In genomic region chr5:139077311-139078155, GRCm38 (mm10) we compare ENCODE assay signal across 11 mouse cellular contexts.
A peak's percentile ranks its signal among the peaks of the same experiment; 100 is the strongest.
DNase-seq lines count a peak whose midpoint lies in the region; ATAC-seq and TF ChIP-seq lines count a peak whose summit lies in the region.
"Had no signal": no experiment of that assay in that cellular context is flagged by ENCODE, and none has a peak within 500 bp of the region (broad histone marks: within the 10 kb centered on the region; RNA-seq: fewer than 3 reads in every experiment).

No protein-coding gene starts in this region.

- no peak overlapping the region for H3K4me2 ChIP-seq in forebrain, embryonic 15.5 days (replicated peaks)
- no peak overlapping the region for H3K4me2 ChIP-seq in forebrain, embryonic 16.5 days (ENCODE audit: low read length)
- H3K4me2 ChIP-seq: heart, embryonic 15.5 days; liver, embryonic 15.5 days had no signal

- TF ChIP-seq POLR2A in brain, embryonic 14.5 days (IDR thresholded peaks at IDR 0.05; ENCODE audit: borderline replicate concordance, extremely low read depth, insufficient read depth, insufficient read length, poor library complexity, severe bottlenecking): no peak

- intact Hi-C loops in left cerebral cortex, postnatal 4 days (cut with DNase I): no loop called here
- intact Hi-C loops in left cerebral cortex, postnatal 14 days (cut with DNase I): loop anchor here (5.0 kb wide), 1 partner anchor 100 kb away; no protein-coding TSS in a partner anchor

- peak; percentile 72 for DNase-seq in left cerebral cortex, postnatal 4 days
- DNase-seq in left cerebral cortex, postnatal 14 days (ENCODE audit: low spot score in 2 of 2): no peak
- peak; percentile 33 for DNase-seq in brain, embryonic 14.5 days (ENCODE audit: low read depth)
- DNase-seq in cerebellum, postnatal 36 days: peak; percentile 45 to 47
- no peak for DNase-seq in thymus, postnatal 25 days
- DNase-seq in ovary, adult 18-20 months (ENCODE audit: low spot score): no peak
- DNase-seq: thymus, adult 2 months had no signal

- no peak for TF ChIP-seq CTCF in brain, embryonic 14.5 days (IDR thresholded peaks at IDR 0.05; ENCODE audit: borderline replicate concordance, extremely low read depth, insufficient read depth, insufficient read length)

- no peak overlapping the region for H3K9ac ChIP-seq in forebrain, embryonic 15.5 days (replicated peaks)
- H3K9ac ChIP-seq in forebrain, embryonic 16.5 days (replicated peaks; ENCODE audit: low read depth, low read length): no peak overlapping the region
- H3K9ac ChIP-seq: heart, embryonic 15.5 days; liver, embryonic 15.5 days had no signal

- H3K9me3 ChIP-seq in forebrain, embryonic 15.5 days: no peaks in the 10 kb centered on the region
- H3K9me3 ChIP-seq in forebrain, embryonic 16.5 days (ENCODE audit: control insufficient read depth, low read length): no peaks in the 10 kb centered on the region
- H3K9me3 ChIP-seq: heart, embryonic 15.5 days; liver, embryonic 15.5 days had no signal

- H3K27ac ChIP-seq in forebrain, embryonic 15.5 days (replicated peaks): 0 out of 2 replicates have a peak overlapping the region, but pooled peaks have one; percentile 32
- no peak overlapping the region for H3K27ac ChIP-seq in forebrain, embryonic 16.5 days (ENCODE audit: low read length)
- H3K27ac ChIP-seq: heart, embryonic 15.5 days; liver, embryonic 15.5 days had no signal

- no peak; the same call in 1 of the 2 replicates for ATAC-seq in forebrain, embryonic 15.5 days (replicated peaks)
- ATAC-seq in forebrain, embryonic 16.5 days: no peak

- no peaks in the 10 kb centered on the region for H3K27me3 ChIP-seq in forebrain, embryonic 15.5 days
- no peaks in the 10 kb centered on the region for H3K27me3 ChIP-seq in forebrain, embryonic 16.5 days (replicated peaks; ENCODE audit: control insufficient read depth, insufficient read depth, low read length)
- H3K27me3 ChIP-seq: heart, embryonic 15.5 days; liver, embryonic 15.5 days had no signal

- H3K4me1 ChIP-seq in forebrain, embryonic 15.5 days: peaks cover 36% of the 10 kb centered on the region
- peaks cover 24% of the 10 kb centered on the region for H3K4me1 ChIP-seq in forebrain, embryonic 16.5 days (replicated peaks; ENCODE audit: control insufficient read depth, insufficient read depth, low read length)
- H3K4me1 ChIP-seq: liver, embryonic 15.5 days had no signal

- no peak overlapping the region for H3K4me3 ChIP-seq in forebrain, embryonic 15.5 days
- no peak overlapping the region for H3K4me3 ChIP-seq in forebrain, embryonic 16.5 days (replicated peaks; ENCODE audit: low read length)
- H3K4me3 ChIP-seq: heart, embryonic 15.5 days; liver, embryonic 15.5 days had no signal

- WGBS in forebrain, embryonic 15.5 days: 50% methylated on average over 11 of the region's 11 CpGs
- 42% methylated on average over 11 of the region's 11 CpGs for WGBS in forebrain, embryonic 16.5 days

- H3K36me3 ChIP-seq in forebrain, embryonic 15.5 days: no peaks in the 10 kb centered on the region
- no peaks in the 10 kb centered on the region for H3K36me3 ChIP-seq in forebrain, embryonic 16.5 days (ENCODE audit: control insufficient read depth, insufficient read depth)
- H3K36me3 ChIP-seq: heart, embryonic 15.5 days; liver, embryonic 15.5 days had no signal

Comparison
In these comparisons a context has a peak if more than half of its experiments do, and no peak if none do; other contexts are left out.
1. DNase-seq: peak in left cerebral cortex, postnatal 4 days (single experiment), brain, embryonic 14.5 days (single experiment) and cerebellum, postnatal 36 days (2 of 2); none in left cerebral cortex, postnatal 14 days (0 of 2), thymus, postnatal 25 days (single experiment) and ovary, adult 18-20 months (single experiment).